Mouse (Mus musculus) myocyte (in vitro differentiated cells): ENCODE data around the gene Naa38.
A peak's percentile ranks its signal among the peaks of the same experiment; 100 is the strongest.

Source experiments
- CEBPB ChIP-seq: IDR thresholded peaks from 2 replicates; pipeline ENCODE4 v1.6.1; 2011; ENCODE audit warnings: mild to moderate bottlenecking, moderate library complexity; ENCODE audit not compliant: poor library complexity, insufficient read depth, severe bottlenecking
- E2F4 ChIP-seq: IDR thresholded peaks from one replicate; pipeline ENCODE4 v1.6.1; 2011; ENCODE audit warnings: mild to moderate bottlenecking, control low read depth, moderate library complexity; ENCODE audit not compliant: insufficient read depth
- MAX ChIP-seq: IDR thresholded peaks from one replicate; pipeline ENCODE4 v1.6.1; 2011; ENCODE audit warnings: low read depth, mild to moderate bottlenecking, control low read depth
- POLR2A ChIP-seq: IDR thresholded peaks from one replicate; pipeline ENCODE4 v1.6.1; 2011; ENCODE audit warnings: low read depth, mild to moderate bottlenecking, control low read depth, moderate library complexity; ENCODE audit not compliant: insufficient read length
- POLR2AphosphoS2 ChIP-seq: IDR thresholded peaks from one replicate; pipeline ENCODE4 v1.6.1; 2011; ENCODE audit warnings: low read depth, control low read depth; ENCODE audit not compliant: insufficient read length
- TCF12 ChIP-seq: IDR thresholded peaks from one replicate; pipeline ENCODE4 v1.6.1; 2011; ENCODE audit warnings: mild to moderate bottlenecking, control low read depth; ENCODE audit not compliant: poor library complexity, insufficient read depth, severe bottlenecking
- TCF3 ChIP-seq: IDR thresholded peaks from one replicate; pipeline ENCODE4 v1.6.1; 2011; ENCODE audit warnings: low read depth, control low read depth; ENCODE audit not compliant: insufficient read length
- USF1 ChIP-seq: IDR thresholded peaks from one replicate; pipeline ENCODE4 v1.6.1; 2011; ENCODE audit warnings: low read depth, mild to moderate bottlenecking, control low read depth, moderate library complexity

GRCm38 (mm10) chr11:69366157-69366854 is 29.0 kb upstream of the Naa38 start:
- TF ChIP-seq CEBPB (no peak), USF1 (no peak), POLR2A (peak; percentile 63), TCF12 (no peak), E2F4 (no peak), TCF3 (no peak), POLR2AphosphoS2 (peak; percentile 76), MAX (no peak)
